Mouse (Mus musculus) gastrocnemius, postnatal 36 days (tissue): ENCODE measurements around the gene Selenom. TPM values are rescaled to one million over a fixed set of nuclear protein-coding genes. Genes with fewer than 3 reads are reported as not detected.

Experiments used
- DNase-seq, 2 experiments: peaks; one replicate each; pipeline ENCODE4 v3.0.0; 2022
- intact Hi-C: fragments of 180-260 bp; cut with DNase I; formaldehyde crosslinking; loops from one replicate; pipeline ENCODE4 v1.15.1; 2025
- total RNA-seq, 2 experiments: library from RNA; stranded (reverse); gene quantifications; 2 replicates each; pipeline ENCODE4 v1.2.3; 2021

Gene Selenom
- total RNA-seq, 2 experiments from 2014 or later, result 13.2 to 14.9 TPM

DNA sequence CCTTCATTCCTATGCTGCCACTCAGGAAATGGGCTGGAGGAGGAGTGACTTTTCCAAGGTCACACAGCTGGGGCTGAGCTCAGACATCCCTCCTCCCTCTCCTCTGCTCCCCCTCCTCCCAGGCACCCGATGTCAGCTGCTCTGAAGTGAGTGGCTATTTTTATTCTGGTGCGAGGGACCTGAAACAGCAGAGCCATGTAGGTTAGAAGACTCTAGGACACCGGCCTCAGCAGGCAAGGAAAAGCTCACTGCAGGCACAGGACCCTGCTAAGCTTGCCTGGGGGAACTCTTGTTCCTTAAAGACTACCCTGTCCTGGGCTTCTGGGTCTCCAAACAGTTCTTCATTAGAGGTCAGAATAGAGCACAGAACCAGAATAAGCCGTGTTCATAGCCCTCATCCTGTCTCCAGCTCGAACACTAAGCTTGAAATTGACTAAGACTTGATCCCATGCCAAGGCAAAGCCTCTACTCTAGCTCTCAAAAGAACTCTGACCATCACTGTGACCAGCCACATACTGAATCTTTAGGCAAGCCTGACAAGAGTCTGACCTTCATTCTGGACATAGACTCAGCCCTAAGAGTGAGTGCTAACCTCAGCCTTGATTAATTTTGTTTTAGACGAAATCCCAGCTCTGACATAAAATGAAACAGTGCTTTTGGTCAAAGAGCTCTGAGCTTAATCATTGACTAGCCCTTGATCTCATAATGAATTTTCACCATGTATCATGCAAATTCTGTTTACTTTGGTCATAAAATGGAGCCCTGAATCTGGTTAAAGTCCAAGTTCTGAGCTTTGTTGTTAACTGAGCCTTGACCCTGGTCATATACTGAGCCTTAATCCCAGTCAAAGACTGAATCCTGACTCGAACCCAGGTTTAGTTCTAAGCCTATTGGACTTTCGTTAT, 5.1 kb upstream of the Selenom start:
- intact Hi-C loops, result loop anchor here (5.0 kb wide), 1 partner anchor 122 kb away; no protein-coding TSS in a partner anchor

DNA sequence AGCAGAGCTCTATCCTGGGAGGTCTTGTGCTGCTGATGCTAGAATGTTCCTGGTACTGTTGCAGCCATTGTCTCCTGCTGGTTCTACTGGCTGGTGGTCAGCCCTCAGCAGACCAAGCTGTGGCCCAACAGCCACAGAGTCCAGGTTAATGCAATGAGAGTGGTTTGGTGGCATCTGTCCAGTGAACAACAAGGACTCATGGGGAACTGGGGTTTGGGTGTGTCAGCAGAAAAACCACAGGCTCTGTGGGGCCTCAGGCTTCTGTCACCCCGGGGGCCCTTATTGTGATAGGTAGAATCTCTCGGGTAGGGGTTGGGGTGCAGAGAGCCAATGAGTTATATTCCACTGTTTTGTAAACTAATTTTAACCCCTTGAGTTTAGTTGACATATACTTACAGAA, 4.2 kb upstream of the Selenom start:
- no peak for DNase-seq
- intact Hi-C loops, result no loop called here

More for the DNA sequence above, 5.1 kb upstream of the Selenom start:
- no peak for DNase-seq

DNA sequence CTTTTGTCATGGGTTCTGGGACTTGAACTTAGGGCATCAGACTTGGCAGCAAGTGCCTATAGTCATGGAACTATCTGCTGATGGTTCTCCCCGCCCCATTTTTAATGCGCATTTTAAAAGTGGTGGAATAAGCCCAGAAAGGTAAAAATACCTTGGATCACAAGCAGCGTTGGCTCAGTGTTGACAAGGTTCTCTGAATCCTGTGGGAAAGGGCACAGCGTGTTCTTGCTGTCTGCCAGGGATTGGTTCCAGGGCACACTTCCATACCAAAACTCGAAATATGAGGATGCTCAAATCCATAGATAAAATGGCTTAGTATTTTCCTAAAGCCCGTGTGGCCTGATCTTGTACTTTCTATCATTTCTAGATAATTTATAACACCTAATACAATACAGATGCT, 1.2 kb upstream of the Selenom start:
- intact Hi-C loops, result no loop called here
- no peak for DNase-seq

DNA sequence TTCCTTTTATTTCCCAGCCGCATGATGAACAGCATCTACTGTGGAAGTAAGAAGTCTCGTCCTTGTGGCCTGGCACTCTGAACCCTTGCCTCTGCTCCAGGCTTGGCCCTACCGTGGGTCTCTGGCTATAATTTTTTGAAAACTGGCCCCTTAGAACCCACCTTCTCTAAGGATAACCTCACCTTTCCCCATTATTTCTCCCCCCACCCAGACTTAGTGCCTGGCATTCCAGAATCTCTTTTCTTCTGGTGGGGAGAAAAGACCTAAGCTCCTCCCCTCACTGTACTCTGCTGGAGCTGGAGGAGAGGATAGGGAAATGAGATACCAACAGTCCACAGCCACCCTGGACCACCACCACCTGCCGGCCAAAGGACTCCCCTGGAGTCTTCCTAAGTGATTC, 732 bp downstream of the Selenom start:
- intact Hi-C loops, result no loop called here
- no peak for DNase-seq

DNA sequence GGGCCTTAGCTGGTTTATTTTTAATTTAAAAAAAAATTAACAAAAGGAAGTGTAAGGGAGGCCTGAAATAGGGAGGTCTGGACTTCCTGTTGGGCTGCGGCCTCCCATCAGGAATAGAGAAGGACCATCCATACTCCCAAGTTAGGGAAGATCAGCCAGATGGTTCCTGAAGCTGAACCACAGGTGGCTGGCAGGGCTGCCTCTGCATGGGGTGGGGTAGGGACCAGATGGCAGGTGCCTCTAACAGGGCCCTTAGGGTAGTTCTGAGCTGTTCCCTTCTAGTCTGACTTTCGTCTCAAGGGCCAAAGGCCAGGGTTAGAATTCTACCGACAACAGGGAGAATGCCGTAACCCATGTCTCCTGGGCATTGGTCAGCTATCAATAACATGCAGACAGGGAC, 1.2 kb downstream of the Selenom start:
- DNase-seq, result no peak
- intact Hi-C loops, result no loop called here

DNA sequence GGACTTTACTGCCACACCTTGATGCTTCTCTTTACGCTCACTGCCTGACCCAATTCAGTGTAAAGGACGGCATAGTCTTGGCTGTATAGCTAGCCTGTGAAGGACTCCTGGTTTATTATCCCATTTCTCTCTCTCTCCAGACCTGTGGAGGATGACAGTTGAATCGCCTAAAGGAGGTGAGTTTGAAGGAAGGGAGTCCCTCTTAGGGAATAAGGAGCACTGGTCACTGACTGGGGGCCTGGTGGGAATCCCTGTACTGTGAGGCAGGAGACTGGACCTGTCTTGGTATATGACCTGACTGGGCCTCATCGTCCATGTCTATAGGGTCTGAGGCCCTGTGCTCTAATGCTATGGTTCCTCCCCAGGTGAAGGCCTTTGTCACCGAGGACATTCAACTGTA, 1.6 kb downstream of the Selenom start:
- intact Hi-C loops, result no loop called here
- DNase-seq, result no peak

DNA sequence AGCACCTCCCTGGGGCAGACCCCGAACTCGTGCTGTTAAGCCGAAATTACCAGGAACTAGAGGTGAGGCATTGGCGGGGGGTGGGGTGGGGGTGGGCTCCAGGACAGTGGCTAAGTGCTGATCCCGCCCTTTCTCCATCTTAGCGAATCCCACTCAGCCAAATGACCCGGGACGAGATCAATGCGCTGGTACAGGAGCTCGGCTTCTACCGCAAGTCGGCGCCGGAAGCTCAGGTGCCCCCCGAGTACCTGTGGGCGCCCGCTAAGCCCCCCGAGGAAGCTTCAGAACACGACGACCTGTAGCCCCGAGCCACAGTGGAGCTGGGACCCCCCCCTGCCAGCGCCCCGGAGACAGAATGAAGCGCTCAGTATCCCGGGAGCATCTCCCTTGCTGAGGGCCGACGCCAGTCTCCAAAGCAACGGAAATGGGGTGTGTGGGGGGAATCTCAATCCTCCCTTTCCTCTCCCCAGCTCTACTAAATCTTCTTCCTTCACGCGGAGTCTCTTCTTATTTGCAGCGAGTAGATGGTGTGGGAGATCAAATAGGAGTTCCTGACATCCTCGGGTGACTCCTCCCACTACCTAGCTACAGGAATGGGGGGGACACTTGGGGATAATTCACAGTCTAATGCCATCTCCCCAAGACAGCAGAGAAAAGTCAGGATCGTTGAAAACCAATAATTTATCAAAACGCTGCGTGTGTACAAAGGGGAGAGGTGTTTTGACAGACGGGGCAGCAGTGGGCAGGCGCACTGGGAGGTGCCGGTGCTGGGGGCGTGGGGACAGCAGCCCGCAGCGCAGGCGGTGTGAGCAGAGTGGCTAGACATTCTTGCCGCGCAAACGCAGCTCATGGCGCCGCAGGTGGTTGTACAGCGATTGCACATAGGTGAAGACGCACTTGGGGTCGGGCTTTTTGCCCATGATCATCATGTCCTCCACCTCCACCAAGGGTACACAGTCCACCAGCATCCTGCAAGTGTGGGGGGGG, 2.7 kb downstream of the Selenom start:
- DNase-seq, result no peak
- intact Hi-C loops, result no loop called here

DNA sequence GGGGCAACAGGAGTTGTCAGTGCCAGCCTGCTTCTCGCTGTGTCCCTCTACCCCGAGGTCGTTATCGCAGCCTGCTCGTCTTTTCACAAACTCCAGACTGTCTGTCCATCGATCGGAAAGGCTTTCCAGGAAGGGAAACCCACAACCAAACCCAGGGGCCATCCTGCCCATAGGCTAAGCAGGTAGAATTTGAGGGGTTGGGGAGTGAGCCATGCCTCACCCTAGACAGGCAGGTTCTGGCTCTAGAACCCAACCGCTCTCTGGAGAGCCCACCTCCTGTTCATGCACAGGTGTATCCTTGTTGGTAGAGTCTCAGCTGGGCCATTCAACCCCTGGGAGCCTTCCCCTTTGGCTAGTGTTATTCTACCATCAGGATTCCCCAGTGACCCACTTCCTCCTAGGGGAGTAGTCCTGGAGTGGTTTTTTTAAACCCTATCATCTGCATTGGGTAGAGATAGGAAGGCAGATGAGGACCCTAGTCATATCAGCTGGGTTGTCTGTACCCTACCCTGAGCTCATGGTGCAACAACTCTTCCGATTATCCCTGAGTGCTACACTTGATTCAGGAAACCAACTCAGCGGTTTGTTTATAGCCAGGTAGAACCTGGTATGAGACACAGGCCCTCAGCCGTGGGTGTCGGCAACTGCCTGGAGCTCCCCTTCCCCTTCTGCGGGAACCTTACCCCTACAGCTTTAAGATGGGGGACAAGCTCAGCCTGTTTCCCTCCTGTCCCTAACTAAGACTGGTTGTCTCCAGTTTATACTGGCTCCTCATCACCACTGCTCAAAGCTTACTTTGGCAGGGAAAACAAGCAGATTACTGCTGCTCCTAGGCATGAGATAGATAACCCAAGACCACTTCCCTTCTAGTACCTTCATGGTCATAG, 3.6 kb downstream of the Selenom start:
- DNase-seq, result no peak
- intact Hi-C loops, result no loop called here

DNA sequence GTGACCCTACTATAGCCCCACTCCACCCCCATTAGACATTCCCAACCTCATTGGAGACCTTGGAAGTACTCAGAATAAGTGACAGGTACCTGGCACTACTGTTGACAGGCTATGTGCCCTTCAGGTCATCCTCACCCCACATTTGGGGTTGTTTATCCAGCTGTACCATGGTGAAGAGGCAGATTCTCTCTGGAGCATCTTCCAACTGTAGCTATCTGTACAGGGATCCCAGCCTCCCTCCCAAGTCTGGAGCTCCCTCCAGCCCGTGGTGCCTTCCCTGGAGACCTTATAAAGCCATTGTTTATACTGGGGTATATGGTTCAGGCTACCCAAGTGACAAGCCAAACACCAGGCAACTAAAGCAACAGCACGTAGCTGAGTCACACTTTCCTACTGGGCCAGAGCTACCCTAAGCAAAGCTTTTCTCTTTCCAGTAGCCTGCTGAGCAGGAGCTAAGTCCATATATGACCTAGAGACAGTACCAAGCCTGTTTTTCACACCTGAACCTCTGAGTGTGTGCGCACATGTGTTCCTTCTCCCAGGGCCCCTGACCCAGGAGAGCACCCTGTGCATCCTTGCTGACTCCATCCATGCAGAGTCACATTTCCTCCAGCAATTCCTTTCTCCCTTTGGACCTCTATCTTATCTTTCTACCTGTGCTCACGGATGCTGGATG, 4.7 kb downstream of the Selenom start:
- DNase-seq, result no peak
- intact Hi-C loops, result no loop called here

DNA sequence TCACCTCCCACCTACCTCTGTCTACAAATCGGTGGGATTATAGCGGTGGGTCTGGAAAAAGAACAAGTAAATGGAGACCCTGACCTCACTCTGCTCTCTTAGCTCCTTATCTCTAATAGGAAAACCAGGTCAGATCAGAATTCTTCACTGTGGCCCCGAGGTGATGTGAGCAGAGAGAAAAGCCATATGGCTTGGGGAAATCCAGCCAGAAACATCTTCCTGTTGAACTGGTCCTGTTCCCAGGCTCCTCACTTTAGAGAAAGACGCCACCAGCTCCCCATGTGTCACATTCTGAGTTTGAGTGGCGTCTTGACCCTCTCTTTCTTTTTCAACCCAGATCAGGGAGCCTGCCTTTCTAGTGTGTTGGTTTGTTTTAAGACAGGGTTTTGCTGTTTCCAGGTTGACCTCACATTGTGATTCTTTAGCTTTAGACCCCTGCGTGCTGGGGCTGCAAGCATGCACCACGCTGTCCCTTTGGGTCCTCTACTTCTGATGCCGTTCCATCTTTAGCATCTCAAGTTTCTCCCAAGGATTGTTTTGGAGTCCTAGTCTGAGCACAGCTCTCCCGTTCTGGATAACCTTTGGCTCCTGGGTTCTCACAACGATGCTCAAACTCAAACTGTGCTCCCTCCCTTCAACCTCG, 5.4 kb downstream of the Selenom start:
- DNase-seq, result no peak
- intact Hi-C loops, result no loop called here

DNA sequence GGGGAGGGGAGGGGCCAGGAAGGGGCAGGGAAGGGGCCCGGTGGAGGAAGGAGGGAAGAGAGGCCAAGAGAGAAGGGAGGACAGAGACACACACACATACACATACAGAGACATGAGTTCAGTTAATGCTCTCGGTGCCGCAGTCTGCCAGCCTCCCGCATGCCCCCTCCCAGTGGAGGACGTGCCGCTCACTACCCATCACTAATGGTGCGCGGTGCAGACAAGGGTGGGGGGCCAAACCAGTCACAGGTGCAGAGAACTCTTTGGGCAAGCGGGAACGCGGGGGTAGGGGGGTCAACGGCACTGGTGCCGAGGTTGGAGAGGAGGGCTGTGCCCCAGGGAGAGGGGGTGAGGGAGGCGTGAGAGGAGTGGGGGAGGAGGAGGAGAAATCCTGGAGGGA, 6.4 kb downstream of the Selenom start:
- DNase-seq, result no peak
- intact Hi-C loops, result no loop called here

DNA sequence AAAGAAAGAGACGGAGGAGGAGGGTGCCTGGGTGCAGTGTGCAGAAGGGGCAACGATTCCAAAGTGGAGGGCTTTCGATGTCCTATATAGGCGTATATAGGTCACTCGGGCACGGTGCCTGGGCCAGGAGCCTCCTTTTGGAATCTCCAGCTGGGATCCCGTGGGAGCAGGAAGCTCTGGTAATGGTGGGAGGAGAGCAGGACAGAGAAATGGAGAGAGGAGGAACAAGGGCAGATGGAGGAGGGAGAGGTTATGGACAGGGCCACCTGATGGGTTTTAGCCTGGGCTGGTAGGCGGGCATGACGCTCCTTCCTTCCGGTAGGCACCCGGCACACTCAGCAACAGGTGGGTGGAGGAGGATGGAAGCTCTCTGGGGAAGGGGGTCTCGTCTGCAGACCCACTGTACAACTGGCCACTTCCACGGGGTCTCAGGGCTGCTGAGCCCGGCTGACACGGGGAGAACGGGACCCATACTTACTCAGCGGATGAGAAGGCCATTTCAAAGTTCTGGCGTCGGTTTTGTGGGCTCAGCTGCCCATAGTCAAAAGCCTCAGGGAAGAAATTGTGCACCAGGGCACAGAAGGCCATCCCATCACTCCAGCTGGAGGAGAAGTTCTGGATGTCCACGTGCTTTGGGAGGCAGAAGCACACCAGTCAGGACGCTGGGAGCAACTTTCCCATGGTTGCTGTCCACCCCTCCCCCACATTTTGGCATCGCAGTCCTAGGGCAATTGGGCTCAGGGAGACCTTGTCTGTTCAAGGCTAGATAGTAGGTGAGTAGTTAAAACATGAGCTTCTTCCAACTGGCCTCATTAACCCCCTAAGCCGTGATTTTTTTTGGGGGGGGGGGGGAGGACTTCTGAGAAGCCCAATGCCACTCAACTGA, 7.1 kb downstream of the Selenom start:
- DNase-seq, result no peak
- intact Hi-C loops, result no loop called here

DNA sequence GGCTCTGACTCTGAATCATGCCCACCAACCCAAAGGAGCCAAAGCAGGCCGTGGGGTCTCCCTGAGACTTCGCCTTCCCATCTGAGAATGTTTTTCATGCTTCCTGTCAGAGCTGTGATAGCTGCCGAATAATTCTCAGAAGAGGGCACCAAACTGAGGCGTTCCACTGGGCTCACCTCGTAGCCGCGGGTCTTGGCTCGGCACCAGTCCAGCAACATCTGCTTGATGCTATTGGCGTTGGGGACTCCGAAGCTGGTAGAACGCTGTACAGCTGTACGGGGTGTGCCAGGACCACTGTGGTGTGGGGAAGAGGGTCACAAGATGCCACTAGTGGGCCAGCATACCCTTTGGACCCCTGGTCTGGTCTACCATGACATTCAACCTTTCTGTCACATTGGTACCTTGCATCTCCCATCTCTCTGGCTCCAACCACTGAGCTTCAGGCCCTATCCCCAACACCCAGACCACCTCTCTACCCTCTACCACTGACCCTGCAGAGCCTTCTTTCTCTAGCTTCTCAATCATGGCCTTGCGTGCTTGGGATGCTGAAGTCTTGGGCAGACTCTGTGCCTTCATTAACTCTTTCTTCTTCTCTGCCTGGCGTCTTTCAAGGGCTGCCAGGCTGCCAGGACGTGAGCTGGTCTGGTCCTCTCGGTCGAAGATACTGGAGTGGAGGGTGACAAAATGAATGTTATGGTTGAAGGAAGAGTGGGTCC, 8.0 kb downstream of the Selenom start:
- no peak for DNase-seq
- intact Hi-C loops, result no loop called here

DNA sequence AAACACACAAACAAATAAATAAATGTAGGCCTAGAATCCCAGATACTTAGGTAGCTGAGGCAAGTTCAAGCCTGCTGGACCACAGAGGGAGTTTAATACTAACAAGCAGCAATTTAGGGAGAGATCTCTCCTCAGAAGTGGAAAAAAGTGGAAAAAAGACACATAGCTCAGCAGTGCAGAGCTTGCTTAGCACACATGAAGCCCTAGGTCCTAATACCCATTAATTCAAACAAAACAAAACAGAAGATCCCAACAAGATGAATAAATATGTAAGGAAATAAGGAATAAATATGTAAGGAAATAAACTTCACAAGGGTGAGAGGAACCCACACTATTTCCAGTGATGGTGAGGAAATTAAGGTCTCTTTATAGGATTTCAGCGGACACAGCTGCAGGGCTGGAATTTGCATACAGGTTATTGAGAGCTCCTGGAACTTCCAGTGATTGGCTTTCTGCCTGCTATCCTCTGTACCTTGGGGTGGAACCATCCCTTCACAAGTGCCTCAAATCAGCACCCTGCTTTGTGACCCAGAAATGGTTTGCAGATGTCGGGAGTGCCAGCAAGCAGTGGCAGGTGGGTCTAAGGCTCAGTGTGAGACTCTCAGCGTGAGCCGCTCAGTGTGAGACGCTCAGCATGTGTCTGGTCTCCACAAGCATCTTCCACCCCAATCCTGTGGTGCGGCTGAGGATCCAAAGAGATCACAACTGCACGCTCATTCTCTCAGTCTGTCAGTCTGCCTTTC, 9.5 kb downstream of the Selenom start:
- intact Hi-C loops, result no loop called here
- no peak for DNase-seq

DNA sequence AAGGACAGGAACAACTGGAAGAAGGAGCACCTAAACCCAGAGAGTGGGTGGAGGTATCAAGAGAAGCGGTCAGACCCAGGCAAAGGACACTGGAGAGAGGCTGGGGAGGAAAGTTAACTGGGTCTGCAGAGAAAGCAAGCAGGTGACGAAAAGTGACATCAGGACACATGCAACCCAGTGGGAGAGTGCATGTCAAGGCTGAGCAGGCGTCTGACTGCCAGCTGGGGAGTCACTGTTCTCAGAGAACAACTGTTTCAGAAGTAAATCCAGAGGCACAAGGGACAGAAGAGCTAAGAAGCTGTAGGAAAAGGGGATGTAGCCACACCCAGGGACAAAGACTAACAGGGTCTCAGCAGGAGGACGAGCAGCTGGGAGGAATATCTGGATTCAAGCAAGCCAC, 11.1 kb downstream of the Selenom start:
- DNase-seq, result no peak

DNA sequence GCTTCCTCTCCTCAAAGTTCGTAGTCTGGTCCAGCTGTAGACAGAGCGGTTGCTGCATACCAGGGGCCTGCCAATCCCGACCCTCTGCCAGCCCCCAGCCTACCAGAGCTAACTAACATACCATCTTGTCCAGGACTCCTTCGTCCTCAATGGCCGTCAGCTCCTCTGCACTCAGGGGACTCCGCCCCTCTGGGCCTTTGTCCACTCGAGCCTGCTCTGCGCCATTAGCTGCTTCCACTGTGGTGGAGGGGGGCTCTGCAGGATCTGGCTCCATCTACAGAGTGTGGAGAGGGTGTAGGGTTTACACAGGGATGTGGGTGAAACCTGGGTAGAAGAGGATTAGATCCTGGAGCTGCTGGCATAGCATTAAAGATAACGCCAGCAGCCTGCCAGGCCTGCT, 11.7 kb downstream of the Selenom start:
- intact Hi-C loops, result no loop called here
- no peak for DNase-seq

More for the DNA sequence above, 11.1 kb downstream of the Selenom start:
- intact Hi-C loops, result no loop called here
